In genomic region chr5:136427772-136428497, GRCm38 (mm10) we compare ENCODE assay signal across 9 mouse cellular contexts.
DNase-seq lines count a peak whose midpoint lies in the region; ATAC-seq and TF ChIP-seq lines count a peak whose summit lies in the region.
"Had no signal": no experiment of that assay in that cellular context is flagged by ENCODE, and none has a peak within 500 bp of the region (broad histone marks: within the 10 kb centered on the region; RNA-seq: fewer than 3 reads in every experiment).

No protein-coding gene starts in this region.

- DNase-seq in layer of hippocampus, adult 11-12 months (ENCODE audit: low spot score): peak; percentile 35
- no peak for DNase-seq in layer of hippocampus, postnatal 36 days
- DNase-seq in forebrain, embryonic 14.5 days (ENCODE audit: low spot score): peak; percentile 29
- peak; percentile 46 for DNase-seq in heart, postnatal 4 days
- peak; percentile 26 to 35 for DNase-seq in left cerebral cortex, adult 2 months (ENCODE audit: extremely low spot score in 1 of 2, low spot score in 2 of 2)
- peak; percentile 41 to 66 for DNase-seq in right cerebral cortex, adult 2 months (ENCODE audit: low spot score in 2 of 2)
- no peak for DNase-seq in urinary bladder, postnatal 36 days (ENCODE audit: low spot score in 2 of 2)
- no peak for DNase-seq in testis, postnatal 14 days (ENCODE audit: low spot score)

- intact Hi-C loops in left cerebral cortex, adult 2 months (cut with DNase I): loop anchor here (1.0 to 5.0 kb wide), 2 partner anchors 59 to 66 kb away; no protein-coding TSS in a partner anchor

- no peak overlapping the region for H3K4me2 ChIP-seq in forebrain, embryonic 14.5 days (ENCODE audit: low read length)

- ATAC-seq in forebrain, embryonic 14.5 days: no peak

- peaks cover 9% of the 10 kb centered on the region; the same call in 1 of the 2 replicates for H3K4me1 ChIP-seq in forebrain, embryonic 14.5 days (ENCODE audit: control insufficient read depth, insufficient read depth, low read length)

- no peaks in the 10 kb centered on the region for H3K36me3 ChIP-seq in forebrain, embryonic 14.5 days (ENCODE audit: control insufficient read depth, insufficient read depth, low read length)

- H3K27me3 ChIP-seq in forebrain, embryonic 14.5 days (replicated peaks; ENCODE audit: control insufficient read depth, insufficient read depth, low read length): no peaks in the 10 kb centered on the region

- WGBS in forebrain, embryonic 14.5 days: 70% methylated on average over 13 of the region's 13 CpGs

- no peak overlapping the region for H3K4me3 ChIP-seq in forebrain, embryonic 14.5 days (ENCODE audit: low read depth, low read length)
- H3K4me3 ChIP-seq in left cerebral cortex, adult 2 months: no peak overlapping the region
- H3K4me3 ChIP-seq: erythroblast, embryonic 14.5 days had no signal

- H3K9ac ChIP-seq in forebrain, embryonic 14.5 days (ENCODE audit: low read length): 0 out of 2 replicates have a peak overlapping the region, but pooled peaks have one; percentile 21

- peak overlapping the region; percentile 50; the same call in 1 of the 2 replicates for H3K27ac ChIP-seq in forebrain, embryonic 14.5 days (ENCODE audit: low read depth, low read length)
- peak overlapping the region; percentile 28 for H3K27ac ChIP-seq in left cerebral cortex, adult 2 months

- TF ChIP-seq CTCF in left cerebral cortex, adult 2 months (IDR thresholded peaks at IDR 0.05): no peak

- no peaks in the 10 kb centered on the region for H3K9me3 ChIP-seq in forebrain, embryonic 14.5 days (replicated peaks; ENCODE audit: control insufficient read depth, low read length)

Comparison
In these comparisons a context has a peak if more than half of its experiments do, and no peak if none do; other contexts are left out.
1. DNase-seq: peak in layer of hippocampus, adult 11-12 months (single experiment), forebrain, embryonic 14.5 days (single experiment), heart, postnatal 4 days (single experiment), left cerebral cortex, adult 2 months (2 of 2) and right cerebral cortex, adult 2 months (2 of 2); none in layer of hippocampus, postnatal 36 days (0 of 2), urinary bladder, postnatal 36 days (0 of 2) and testis, postnatal 14 days (single experiment).